Mouse (Mus musculus): ENCODE measurements around the gene Stoml3. TPM values are rescaled to one million over a fixed set of nuclear protein-coding genes. Genes with fewer than 3 reads are reported as not detected.

Gene Stoml3
- 0.38 and 1.2 TPM in 2 replicates for polyA plus RNA-seq (2012; rRNA removed)

- no peak for DNase-seq (ENCODE audit: low read depth)
Measured at GRCm38 (mm10) chr3:53488353-53488752, at the start of gene Stoml3. TSS of gene Stoml3 (plus strand) at chr3:53488653.

- DNase-seq (ENCODE audit: low read depth) = no peak
Measured at GRCm38 (mm10) chr3:53445540-53445939, 42.9 kb upstream of the Stoml3 start.

DNA sequence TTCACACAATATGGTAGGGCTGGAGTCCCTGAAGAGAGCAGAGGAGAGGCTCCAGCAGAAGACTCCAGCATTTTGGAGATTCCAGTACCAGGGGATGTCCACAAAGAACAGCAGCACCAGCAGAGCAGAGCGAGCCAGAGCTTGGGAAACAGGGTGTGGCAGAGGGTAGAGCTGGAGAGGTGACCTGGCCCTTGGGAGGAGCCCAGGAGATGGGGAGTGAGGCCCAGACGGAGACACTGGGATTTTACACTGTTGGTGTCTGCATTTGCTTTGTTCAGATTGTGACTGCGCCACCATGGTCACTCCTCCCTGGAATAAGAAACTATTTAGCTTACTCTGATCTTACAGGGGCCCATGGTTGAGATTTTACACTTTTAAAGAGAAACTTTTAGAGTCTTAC lies 41.7 kb upstream of the Stoml3 start:
- no peak for DNase-seq (ENCODE audit: low read depth)

GRCm38 (mm10) chr3:53448208-53448607 lies 40.2 kb upstream of the Stoml3 start:
- no peak for DNase-seq (ENCODE audit: low read depth)

DNA sequence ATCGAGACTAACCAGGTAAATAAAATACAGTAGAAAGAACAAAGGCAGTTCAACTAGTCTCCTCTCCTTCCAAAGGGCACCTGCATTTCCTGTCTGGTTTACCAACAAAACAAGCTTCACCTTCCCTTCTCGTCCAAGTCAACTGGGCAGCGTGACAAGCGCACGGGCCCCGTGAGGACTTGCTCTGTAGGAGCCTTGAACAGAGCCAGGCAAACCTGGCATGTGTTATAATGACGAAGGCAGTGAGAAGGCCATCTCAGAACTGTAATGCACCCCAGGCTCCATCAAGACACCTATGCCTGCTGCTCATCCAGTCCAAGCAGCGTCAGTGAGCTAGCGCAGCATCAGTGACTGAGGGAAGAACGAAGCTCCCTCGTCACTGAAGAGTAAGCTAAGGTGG lies 37.8 kb upstream of the Stoml3 start:
- DNase-seq (ENCODE audit: low read depth) = no peak

GRCm38 (mm10) chr3:53452351-53452750 lies 36.1 kb upstream of the Stoml3 start:
- no peak for DNase-seq (ENCODE audit: low read depth)

- DNase-seq (ENCODE audit: low read depth) = no peak
Measured at GRCm38 (mm10) chr3:53453346-53453745, 35.1 kb upstream of the Stoml3 start.

GRCm38 (mm10) chr3:53454005-53454404 lies 34.4 kb upstream of the Stoml3 start:
- peak; percentile 75 for DNase-seq (ENCODE audit: low read depth)

GRCm38 (mm10) chr3:53454561-53454960 lies 33.9 kb upstream of the Stoml3 start:
- no peak for DNase-seq (ENCODE audit: low read depth)

DNA sequence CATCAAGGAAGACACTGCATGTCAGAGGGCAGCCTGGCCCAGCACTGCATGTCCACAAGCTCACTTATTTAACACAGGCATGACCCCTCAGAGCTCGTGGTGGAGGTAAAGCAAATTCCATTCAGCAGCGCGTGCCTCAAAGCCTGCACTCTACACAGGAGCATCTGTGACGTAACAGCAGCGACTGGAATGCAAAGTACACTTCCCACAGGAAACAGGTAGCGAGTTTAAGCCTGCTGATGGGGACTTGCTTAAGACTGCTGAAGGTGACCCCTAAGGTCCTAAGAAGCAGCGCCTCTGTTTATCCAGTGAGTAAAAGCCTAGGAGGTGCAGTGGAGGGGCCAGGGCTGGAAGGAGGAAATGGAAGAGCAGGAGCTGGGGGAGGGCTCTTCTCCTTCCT lies 33.5 kb upstream of the Stoml3 start:
- no peak for DNase-seq (ENCODE audit: low read depth)

GRCm38 (mm10) chr3:53457750-53458149 lies 30.7 kb upstream of the Stoml3 start:
- no peak for DNase-seq (ENCODE audit: low read depth)

- no peak for DNase-seq (ENCODE audit: low read depth)
Measured at GRCm38 (mm10) chr3:53460106-53460505, 28.3 kb upstream of the Stoml3 start.

DNA sequence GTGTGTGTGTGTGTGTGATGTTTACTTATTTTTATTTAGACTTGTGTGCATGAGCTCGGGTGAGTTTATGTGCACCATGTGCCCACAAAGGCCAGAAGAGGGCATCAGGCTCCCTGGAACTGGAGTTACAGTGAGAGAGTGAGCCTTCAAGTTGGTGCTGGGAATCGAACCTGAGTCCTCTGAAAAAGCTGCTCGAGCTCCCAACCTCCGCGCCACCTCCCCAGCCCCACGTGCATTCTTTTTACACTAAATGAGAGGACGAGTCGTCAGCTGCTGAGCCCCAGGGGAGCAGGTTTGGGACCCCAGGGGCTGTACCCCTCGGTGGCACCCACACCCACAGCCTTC lies 25.8 kb upstream of the Stoml3 start:
- no peak for DNase-seq (ENCODE audit: low read depth)

- DNase-seq (ENCODE audit: low read depth) = no peak
Measured at GRCm38 (mm10) chr3:53463046-53463764, 25.2 kb upstream of the Stoml3 start, which contains the start of the genes Nhlrc3 and Proser1. TSS of gene Nhlrc3 (minus strand) at chr3:53463332. TSS of gene Proser1 (plus strand) at chr3:53463666.

- DNase-seq (ENCODE audit: low read depth) = no peak
Measured at GRCm38 (mm10) chr3:53463765-53464114, 24.7 kb upstream of the Stoml3 start.

- no peak for DNase-seq (ENCODE audit: low read depth)
Measured at GRCm38 (mm10) chr3:53464146-53464698, 24.2 kb upstream of the Stoml3 start.

- DNase-seq (ENCODE audit: low read depth) = no peak
Measured at GRCm38 (mm10) chr3:53465330-53465729, 23.1 kb upstream of the Stoml3 start.

- DNase-seq (ENCODE audit: low read depth) = no peak
Measured at GRCm38 (mm10) chr3:53466481-53466880, 22.0 kb upstream of the Stoml3 start.

DNA sequence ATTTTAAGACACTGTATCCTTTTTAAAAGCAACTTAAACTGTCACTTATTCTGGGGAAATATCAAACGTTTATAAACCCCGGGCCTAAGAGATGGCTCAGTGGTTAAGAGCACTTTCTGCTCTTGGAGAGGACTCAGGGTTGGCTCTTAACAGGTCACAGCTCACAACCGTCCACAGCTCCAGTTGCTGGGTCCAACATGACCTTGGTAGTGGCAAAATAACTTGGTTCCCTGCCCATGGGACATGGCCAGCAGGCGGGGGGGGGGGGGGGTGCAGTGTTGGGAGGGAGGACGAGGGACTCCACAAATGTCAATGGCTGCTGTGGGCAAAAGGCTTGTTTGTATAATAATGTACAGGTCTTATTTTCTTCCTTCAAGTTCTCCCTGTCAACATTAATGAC lies 21.1 kb upstream of the Stoml3 start:
- DNase-seq (ENCODE audit: low read depth) = no peak

DNA sequence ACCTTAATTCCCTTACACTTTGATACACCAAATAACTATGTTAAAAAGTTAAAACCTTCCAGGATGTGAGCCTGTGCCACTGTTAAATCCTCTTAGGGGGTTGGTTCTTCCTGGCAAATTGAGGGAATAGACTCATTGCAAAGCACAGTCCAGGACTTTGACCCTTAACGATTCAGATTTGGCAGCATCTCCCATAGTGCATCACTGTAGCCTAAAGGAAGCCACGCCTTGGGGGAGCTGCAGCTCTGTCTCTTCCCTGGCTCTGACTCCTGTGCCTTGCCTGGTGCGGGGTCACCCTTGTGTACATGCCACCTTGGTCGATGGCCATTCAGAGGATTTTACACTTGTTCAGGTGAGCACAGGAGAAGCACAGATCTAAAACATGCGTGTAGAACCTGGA lies 18.8 kb upstream of the Stoml3 start:
- DNase-seq (ENCODE audit: low read depth) = no peak

DNA sequence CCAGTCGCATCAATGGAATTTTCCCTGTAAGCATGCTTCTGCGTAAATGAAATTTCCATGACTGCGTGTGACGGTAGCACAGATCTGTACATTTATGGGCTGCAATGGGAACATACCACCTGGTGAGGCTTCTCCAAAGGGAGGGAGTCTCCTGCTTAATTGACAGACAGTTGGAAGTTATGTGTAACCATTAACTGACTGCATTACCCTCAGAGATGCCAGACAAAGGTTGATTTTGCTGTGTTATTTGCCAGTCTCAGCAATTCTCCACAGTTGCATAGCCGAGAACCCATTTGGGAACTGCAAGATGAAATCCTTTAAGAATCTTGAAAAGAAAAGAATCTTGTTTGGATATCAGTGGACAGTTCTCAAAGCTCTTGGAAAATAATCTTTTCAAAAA lies 16.4 kb upstream of the Stoml3 start:
- DNase-seq (ENCODE audit: low read depth) = no peak

GRCm38 (mm10) chr3:53474179-53474578 lies 14.3 kb upstream of the Stoml3 start:
- no peak for DNase-seq (ENCODE audit: low read depth)

DNA sequence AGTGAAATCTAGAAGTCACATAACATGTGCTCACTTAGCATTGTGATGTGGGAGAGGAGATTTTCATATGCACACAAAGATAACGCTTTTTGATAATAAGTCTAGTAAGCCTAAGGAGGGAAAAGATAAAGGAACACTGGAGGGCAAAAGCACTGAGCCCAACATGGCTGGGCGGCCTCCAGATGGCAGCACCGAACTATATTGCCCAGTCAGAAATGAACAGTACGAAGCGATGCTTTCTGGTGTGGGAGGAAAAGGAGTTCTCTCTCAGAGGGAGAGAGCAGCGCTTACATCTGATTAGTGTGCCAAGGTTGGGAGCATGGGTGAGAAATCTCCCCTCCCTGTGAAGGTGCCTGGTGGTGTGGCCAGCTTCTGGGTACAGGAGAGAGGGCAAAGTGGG lies 12.6 kb upstream of the Stoml3 start:
- DNase-seq (ENCODE audit: low read depth) = no peak

- DNase-seq (ENCODE audit: low read depth) = no peak
Measured at GRCm38 (mm10) chr3:53477468-53477867, 11.0 kb upstream of the Stoml3 start.

All from gonadal fat pad, adult 2 months (tissue).